Mouse (Mus musculus) midbrain, embryonic 16.5 days (tissue): ENCODE results near the gene Shank3. TPM values are rescaled to one million over a fixed set of nuclear protein-coding genes. Genes with fewer than 3 reads are reported as not detected.

Source experiments
- ATAC-seq: fragments of 200-750 bp; cut with Nextera tagmentation; 2 replicates; pipeline ENCODE4 v1.8.0; 2017; ENCODE audit warnings: moderate TSS enrichment
- H3K27ac ChIP-seq: fragments of 300-500 bp; sonication (generic); 2 replicates; pipeline ENCODE4 v1.5.1; 2014; ENCODE audit warnings: mild to moderate bottlenecking, low read length, mixed read lengths
- H3K27me3 ChIP-seq: fragments of 300-500 bp; sonication (generic); 2 replicates; pipeline ENCODE4 v1.6.1; 2014; ENCODE audit warnings: low read depth, low read length, mixed read lengths; ENCODE audit not compliant: control insufficient read depth, insufficient read depth
- H3K36me3 ChIP-seq: fragments of 300-500 bp; sonication (generic); 2 replicates; pipeline ENCODE4 v1.6.1; 2014; ENCODE audit warnings: mild to moderate bottlenecking, low read length, moderate library complexity, mixed read lengths; ENCODE audit not compliant: control insufficient read depth, insufficient read depth
- H3K4me1 ChIP-seq: fragments of 300-500 bp; sonication (generic); 2 replicates; pipeline ENCODE4 v1.6.1; 2014; ENCODE audit warnings: mild to moderate bottlenecking, low read length, mixed read lengths; ENCODE audit not compliant: control insufficient read depth, insufficient read depth
- H3K4me2 ChIP-seq: fragments of 300-500 bp; sonication (generic); 2 replicates; pipeline ENCODE4 v1.6.1; 2014; ENCODE audit warnings: mild to moderate bottlenecking, low read length, mixed read lengths
- H3K4me3 ChIP-seq: fragments of 300-500 bp; sonication (generic); 2 replicates; pipeline ENCODE4 v1.5.1; 2014; ENCODE audit warnings: low read depth, mild to moderate bottlenecking, low read length, moderate library complexity, mixed read lengths
- H3K9ac ChIP-seq: fragments of 300-500 bp; sonication (generic); 2 replicates; pipeline ENCODE4 v1.6.1; 2014; ENCODE audit warnings: low read depth, low read length, mixed read lengths
- H3K9me3 ChIP-seq: fragments of 300-500 bp; sonication (generic); replicated peaks from 2 replicates; pipeline ENCODE4 v1.6.1; 2014; ENCODE audit warnings: mild to moderate bottlenecking, low read length, mixed read lengths; ENCODE audit not compliant: control insufficient read depth, poor library complexity, severe bottlenecking
- WGBS: fragments of 180-500 bp; shearing (Covaris S2); extraction: QIAGEN DNeasy Blood & Tissue Kit; methylation state at CpG from one replicate; pipeline ENCODE4 v1.1.7; 2014; 5-methylcytosine and 5-hydroxymethylcytosine counted together
- polyA plus RNA-seq: library from polyadenylated mRNA; unstranded; fragments of >200 nt; fragmentation: Nextera tagmentation; extraction: Ambion mirVana; gene quantifications from 2 replicates; pipeline ENCODE4 v1.2.1, GENCODE M21; 2015

The Shank3 gene
- polyA plus RNA-seq, 1 experiment from 2014 or later = 12.0 TPM

- H3K27ac ChIP-seq = no peak overlapping the region
- WGBS = 91% methylated on average over 7 of the region's 7 CpGs
Observed at GRCm38 (mm10) chr15:89582494-89582893, 83.1 kb downstream of the Shank3 start.

GRCm38 (mm10) chr15:89585101-89585500, 85.7 kb downstream of the Shank3 start:
- no peak for ATAC-seq
- H3K36me3 ChIP-seq = peaks cover 19% of the 10 kb centered on the region
- H3K9me3 ChIP-seq = no peaks in the 10 kb centered on the region
- no peak overlapping the region for H3K4me3 ChIP-seq
- no peaks in the 10 kb centered on the region for H3K27me3 ChIP-seq
- H3K27ac ChIP-seq = no peak overlapping the region
- peaks cover 4% of the 10 kb centered on the region for H3K4me1 ChIP-seq
- H3K4me2 ChIP-seq = no peak overlapping the region
- WGBS = 81% methylated on average over 5 of the region's 5 CpGs
- H3K9ac ChIP-seq = no peak overlapping the region

More at GRCm38 (mm10) chr15:89582494-89582893, 83.1 kb downstream of the Shank3 start:
- Histone ChIP-seq H3K4me2 (no peak overlapping the region), H3K36me3 (peaks cover 15% of the 10 kb centered on the region), H3K27me3 (no peaks in the 10 kb centered on the region), H3K9me3 (no peaks in the 10 kb centered on the region), H3K4me1 (no peaks in the 10 kb centered on the region), H3K9ac (no peak overlapping the region), H3K4me3 (no peak overlapping the region)
- ATAC-seq = no peak

GRCm38 (mm10) chr15:89585631-89586030, 86.2 kb downstream of the Shank3 start:
- H3K36me3 ChIP-seq = peaks cover 19% of the 10 kb centered on the region

GRCm38 (mm10) chr15:89589146-89589545, 89.7 kb downstream of the Shank3 start:
- Histone ChIP-seq H3K4me2 (no peak overlapping the region), H3K9ac (no peak overlapping the region), H3K36me3 (peaks cover 7% of the 10 kb centered on the region; the same call in 1 of the 2 replicates), H3K9me3 (no peaks in the 10 kb centered on the region), H3K4me3 (no peak overlapping the region), H3K27me3 (no peaks in the 10 kb centered on the region), H3K27ac (no peak overlapping the region), H3K4me1 (peaks cover 19% of the 10 kb centered on the region)
- no peak for ATAC-seq
- WGBS = 82% methylated on average over 5 of the region's 5 CpGs

More at GRCm38 (mm10) chr15:89585631-89586030, 86.2 kb downstream of the Shank3 start:
- Histone ChIP-seq H3K9ac (no peak overlapping the region), H3K27me3 (no peaks in the 10 kb centered on the region), H3K9me3 (no peaks in the 10 kb centered on the region), H3K4me3 (no peak overlapping the region), H3K27ac (no peak overlapping the region), H3K4me1 (peaks cover 9% of the 10 kb centered on the region), H3K4me2 (no peak overlapping the region)
- ATAC-seq = no peak
- WGBS = 93% methylated on average over 11 of the region's 11 CpGs

GRCm38 (mm10) chr15:89591317-89591716, 91.9 kb downstream of the Shank3 start:
- H3K27ac ChIP-seq = peak overlapping the region; percentile 87
- H3K9ac ChIP-seq = peak overlapping the region; percentile 79
- no peaks in the 10 kb centered on the region for H3K27me3 ChIP-seq
- peaks cover 19% of the 10 kb centered on the region for H3K4me1 ChIP-seq
- no peaks in the 10 kb centered on the region for H3K9me3 ChIP-seq
- peak overlapping the region; percentile 70 for H3K4me3 ChIP-seq
- H3K36me3 ChIP-seq = peaks cover 7% of the 10 kb centered on the region; the same call in 1 of the 2 replicates
- peak; percentile 21 for ATAC-seq
- 1% methylated on average over 30 of the region's 30 CpGs for WGBS
- H3K4me2 ChIP-seq = peak overlapping the region; percentile 94

GRCm38 (mm10) chr15:89591723-89592455, 92.5 kb downstream of the Shank3 start, which contains the start of gene Rabl2:
Rabl2 (minus strand) TSS chr15:89591923.
- no peaks in the 10 kb centered on the region for H3K27me3 ChIP-seq
- peak within 1 kb of the TSS; percentile 79 for H3K9ac ChIP-seq
- H3K27ac ChIP-seq = peak within 1 kb of the TSS; percentile 87
- H3K4me1 ChIP-seq = peaks cover 19% of the 10 kb centered on the region
- no peaks in the 10 kb centered on the region for H3K9me3 ChIP-seq
- H3K36me3 ChIP-seq = peaks cover 7% of the 10 kb centered on the region; the same call in 1 of the 2 replicates
- peak within 1 kb of the TSS; percentile 70 for H3K4me3 ChIP-seq
- peak within 1 kb of the TSS; percentile 94 for H3K4me2 ChIP-seq
- ATAC-seq = peak; percentile 97
- WGBS = 0% methylated on average over 35 of the region's 35 CpGs

GRCm38 (mm10) chr15:89592548-89592947, 93.1 kb downstream of the Shank3 start:
- 37% methylated on average over 4 of the region's 4 CpGs for WGBS
- H3K9ac ChIP-seq = peak overlapping the region; percentile 79; the same call in 1 of the 2 replicates

GRCm38 (mm10) chr15:89605822-89606570, 106.6 kb downstream of the Shank3 start:
- no peak for ATAC-seq
- H3K4me2 ChIP-seq = no peak overlapping the region
- 81% methylated on average over 12 of the region's 12 CpGs for WGBS
- no peaks in the 10 kb centered on the region for H3K9me3 ChIP-seq
- no peaks in the 10 kb centered on the region for H3K4me1 ChIP-seq
- no peaks in the 10 kb centered on the region for H3K27me3 ChIP-seq
- no peak overlapping the region for H3K9ac ChIP-seq
- no peak overlapping the region for H3K27ac ChIP-seq
- H3K4me3 ChIP-seq = no peak overlapping the region
- no peaks in the 10 kb centered on the region for H3K36me3 ChIP-seq

More at GRCm38 (mm10) chr15:89592548-89592947, 93.1 kb downstream of the Shank3 start:
- no peaks in the 10 kb centered on the region for H3K9me3 ChIP-seq
- peaks cover 19% of the 10 kb centered on the region for H3K4me1 ChIP-seq
- H3K4me2 ChIP-seq = peak overlapping the region; percentile 94
- peak overlapping the region; percentile 70 for H3K4me3 ChIP-seq
- H3K36me3 ChIP-seq = peaks cover 3% of the 10 kb centered on the region; the same call in 1 of the 2 replicates
- ATAC-seq = peak; percentile 54
- no peaks in the 10 kb centered on the region for H3K27me3 ChIP-seq
- peak overlapping the region; percentile 87; the same call in 1 of the 2 replicates for H3K27ac ChIP-seq
